Mouse (Mus musculus) layer of hippocampus, postnatal 10 days (tissue): ENCODE measurements at regions not wholly inside any gene's neighbourhood (a gene's known extent, or its start where the extent isn't known, plus 50 kb on each side); places are given as distances from the start of the nearest gene placed in this dataset.
A peak's percentile ranks its signal among the peaks of the same experiment; 100 is the strongest.

Experiments
- DNase-seq, 2 experiments: peaks; one replicate each; pipeline ENCODE4 v3.0.0; 2021; ENCODE audit warnings: low spot score in 2 of 2

GRCm38 (mm10) chr11:111816176-111816775 is 750.3 kb downstream of the Kcnj2 start:
- no peak for DNase-seq

GRCm38 (mm10) chr11:111818124-111818523 is 752.2 kb downstream of the Kcnj2 start:
- DNase-seq, result peak; percentile 5 to 19

- no peak for DNase-seq
These were observed 754.4 kb downstream of the Kcnj2 start for GRCm38 (mm10) chr11:111820356-111820755.

GRCm38 (mm10) chr11:111828455-111828854 is 762.5 kb downstream of the Kcnj2 start:
- no peak for DNase-seq

GRCm38 (mm10) chr11:111838996-111839395 is 773.0 kb downstream of the Kcnj2 start:
- no peak for DNase-seq

- no peak for DNase-seq
These were observed 777.8 kb downstream of the Kcnj2 start for GRCm38 (mm10) chr11:111843728-111844258.

GRCm38 (mm10) chr11:111844382-111845027 is 778.5 kb downstream of the Kcnj2 start:
- DNase-seq, result no peak

GRCm38 (mm10) chr11:111857288-111857687 is 791.3 kb downstream of the Kcnj2 start:
- DNase-seq, result no peak

GRCm38 (mm10) chr11:111858111-111858510 is 792.1 kb downstream of the Kcnj2 start:
- no peak for DNase-seq

- DNase-seq, result peak in 1 of 2 experiments; percentile 7
These were observed 799.2 kb downstream of the Kcnj2 start for GRCm38 (mm10) chr11:111865143-111865542.

- DNase-seq, result no peak
These were observed 809.4 kb downstream of the Kcnj2 start for GRCm38 (mm10) chr11:111875406-111875805.

- no peak for DNase-seq
These were observed 814.2 kb downstream of the Kcnj2 start for GRCm38 (mm10) chr11:111880146-111880545.

GRCm38 (mm10) chr11:111890026-111890425 is 824.1 kb downstream of the Kcnj2 start:
- DNase-seq, result no peak

GRCm38 (mm10) chr11:111893861-111894260 is 827.9 kb downstream of the Kcnj2 start:
- no peak for DNase-seq

- DNase-seq, result no peak
These were observed 829.5 kb downstream of the Kcnj2 start for GRCm38 (mm10) chr11:111895221-111896200.

- no peak for DNase-seq
These were observed 831.0 kb downstream of the Kcnj2 start for GRCm38 (mm10) chr11:111897001-111897400.

- peak; percentile 17 to 26 for DNase-seq
These were observed 838.1 kb downstream of the Kcnj2 start for GRCm38 (mm10) chr11:111904086-111904485.

GRCm38 (mm10) chr11:111913891-111914290 is 847.9 kb downstream of the Kcnj2 start:
- DNase-seq, result no peak

GRCm38 (mm10) chr11:111926336-111926735 is 855.7 kb upstream of the Sox9 start:
- DNase-seq, result no peak

- DNase-seq, result no peak
These were observed 852.7 kb upstream of the Sox9 start for GRCm38 (mm10) chr11:111929366-111929765.

- no peak for DNase-seq
These were observed 850.0 kb upstream of the Sox9 start for GRCm38 (mm10) chr11:111932052-111932451.

- no peak for DNase-seq
These were observed 837.7 kb upstream of the Sox9 start for GRCm38 (mm10) chr11:111944282-111944681.
